Mouse (Mus musculus) gastrocnemius, adult 2 months (tissue): ENCODE results near the gene Psme1. TPM values are rescaled to one million over a fixed set of nuclear protein-coding genes. Genes with fewer than 3 reads are reported as not detected.

Source experiments
- DNase-seq: peaks from one replicate; pipeline ENCODE4 v3.0.0; 2022
- H3K27ac ChIP-seq: fragments of 200-600 bp; 2 replicates; pipeline ENCODE4 v1.8.1; 2022; ENCODE audit warnings: mild to moderate bottlenecking
- H3K4me3 ChIP-seq: fragments of 200-600 bp; 2 replicates; pipeline ENCODE4 v1.8.1; 2022; ENCODE audit warnings: mild to moderate bottlenecking, moderate library complexity
- CTCF ChIP-seq: fragments of 200-600 bp; IDR thresholded peaks from 2 replicates; pipeline ENCODE4 v1.8.1; 2022; ENCODE audit warnings: antibody characterized with exemption, mild to moderate bottlenecking, moderate library complexity
- intact Hi-C: fragments of 180-260 bp; cut with DNase I; formaldehyde crosslinking; loops from one replicate; pipeline ENCODE4 v1.15.1; 2025
- total RNA-seq, 2 experiments: library from RNA; stranded (reverse); gene quantifications; 2 replicates each; pipeline ENCODE4 v1.2.3; 2021

Gene Psme1
- total RNA-seq, 2 experiments from 2014 or later, result 53.3 to 75.5 TPM

GRCm38 (mm10) chr14:55576376-55576775 is 1.5 kb upstream of the Psme1 start:
- DNase-seq, result peak; percentile 74
- H3K4me3 ChIP-seq, result peak overlapping the region; percentile 78
- peak overlapping the region; percentile 99 for H3K27ac ChIP-seq
- TF ChIP-seq CTCF, result no peak
- intact Hi-C loops, result no loop called here

GRCm38 (mm10) chr14:55578668-55579269 is 846 bp downstream of the Psme1 start:
- DNase-seq, result peak; percentile 84
- H3K4me3 ChIP-seq, result peak overlapping the region; percentile 90
- peak overlapping the region; percentile 97 for H3K27ac ChIP-seq
- no peak for TF ChIP-seq CTCF
- intact Hi-C loops, result no loop called here

- no peak for DNase-seq
- H3K27ac ChIP-seq, result peak overlapping the region; percentile 97; the same call in 1 of the 2 replicates
- intact Hi-C loops, result no loop called here
- no peak overlapping the region for H3K4me3 ChIP-seq
- no peak for TF ChIP-seq CTCF
Observed at GRCm38 (mm10) chr14:55579511-55580496, 1.9 kb downstream of the Psme1 start.

GRCm38 (mm10) chr14:55580731-55581130 is 2.8 kb downstream of the Psme1 start:
- no peak overlapping the region for H3K4me3 ChIP-seq
- no peak for DNase-seq
- no peak overlapping the region for H3K27ac ChIP-seq
- no peak for TF ChIP-seq CTCF
- intact Hi-C loops, result no loop called here

- peak overlapping the region; percentile 16; the same call in 1 of the 2 replicates for H3K27ac ChIP-seq
- intact Hi-C loops, result no loop called here
- DNase-seq, result no peak
- H3K4me3 ChIP-seq, result no peak overlapping the region
- TF ChIP-seq CTCF, result peak; percentile 60
Observed at GRCm38 (mm10) chr14:55581981-55582681, 4.2 kb downstream of the Psme1 start.

DNA sequence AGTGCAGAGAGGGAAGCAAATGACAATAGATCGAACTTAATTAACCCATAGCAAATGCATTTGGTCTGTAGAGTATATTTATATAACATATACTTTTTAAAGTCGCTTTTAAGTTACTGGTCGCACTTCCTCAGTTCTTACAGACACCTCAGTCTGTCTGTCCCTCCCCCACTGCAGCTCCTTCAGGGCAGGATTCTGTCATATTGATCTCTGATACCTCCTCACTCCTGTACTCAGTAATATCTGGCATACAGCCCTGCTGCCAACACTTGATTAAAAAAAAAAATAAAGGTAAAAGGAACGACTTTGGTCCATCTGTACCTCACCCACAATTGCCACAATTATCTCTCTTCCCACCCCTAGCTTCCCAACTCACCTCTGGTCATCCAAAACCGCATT is 6.4 kb downstream of the Psme1 start:
- no peak for TF ChIP-seq CTCF
- no peak for DNase-seq
- H3K27ac ChIP-seq, result peak overlapping the region; percentile 90
- intact Hi-C loops, result no loop called here
- peak overlapping the region; percentile 92 for H3K4me3 ChIP-seq

DNA sequence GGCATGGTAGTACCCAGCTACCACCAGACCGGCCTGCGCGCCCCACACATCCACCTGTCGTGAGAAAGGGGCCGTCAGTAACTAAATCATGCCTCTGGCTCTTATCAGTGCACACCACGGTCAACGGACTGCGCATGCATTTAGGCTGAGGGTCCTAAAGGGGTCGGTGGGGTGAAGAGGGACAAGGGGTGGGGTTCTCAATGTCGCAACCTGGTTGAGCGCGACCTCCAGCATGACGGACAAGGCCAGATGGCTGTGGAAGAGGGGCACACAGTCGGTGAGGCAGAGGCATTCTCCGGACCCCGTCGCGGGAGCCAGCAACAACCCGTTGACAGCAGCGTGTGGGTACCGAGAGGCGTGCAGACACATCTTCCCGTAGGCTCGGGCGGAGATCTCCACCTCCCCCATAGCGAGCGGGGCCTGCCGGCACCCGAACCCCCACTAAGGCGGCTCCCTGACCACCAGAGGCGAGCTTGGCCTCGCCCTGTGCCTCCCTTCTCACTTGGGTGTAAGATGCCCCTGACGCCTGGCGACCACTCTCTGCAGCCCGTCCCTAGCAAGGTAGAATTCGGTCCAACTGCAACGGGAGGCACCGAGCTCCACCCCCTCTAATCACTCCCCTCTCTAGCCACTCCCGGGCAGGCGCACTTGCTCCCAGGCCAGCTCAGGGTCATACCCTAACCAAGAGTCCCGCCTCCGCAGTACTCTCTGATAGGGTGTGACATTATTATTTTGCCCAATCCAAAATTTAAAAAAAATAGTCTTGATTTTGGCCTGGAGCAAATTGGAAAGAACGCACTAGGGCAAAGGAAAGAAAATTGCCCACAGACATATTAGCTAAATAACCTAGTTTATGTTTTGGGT is 7.0 kb downstream of the Psme1 start, which contains the start of gene Emc9:
TSS of gene Emc9 (minus strand) at position 601 of the 864 bp plus-strand sequence.
- Histone ChIP-seq H3K27ac (peak within 1 kb of the TSS; percentile 90), H3K4me3 (peak within 1 kb of the TSS; percentile 92)
- DNase-seq, result peak; percentile 92
- intact Hi-C loops, result no loop called here
- TF ChIP-seq CTCF, result no peak

DNA sequence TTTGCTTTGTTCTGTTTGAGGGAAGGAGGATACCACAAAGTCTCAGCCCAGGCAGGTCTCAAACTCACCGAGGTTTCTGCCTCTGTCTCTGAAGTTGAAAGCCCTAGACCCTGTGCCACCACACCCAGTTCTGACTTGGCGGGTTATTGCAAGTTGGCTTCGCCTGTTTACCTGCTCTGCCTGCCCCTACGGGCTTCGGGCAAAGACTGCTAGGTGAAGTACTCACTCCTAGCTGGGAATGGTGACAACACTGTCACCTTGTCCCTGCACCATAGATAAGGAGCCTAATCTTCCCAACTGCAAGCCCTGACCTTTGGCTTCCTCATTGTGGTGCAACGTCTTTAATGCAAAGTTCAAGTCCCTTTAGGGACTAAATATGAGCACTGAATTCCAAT is 7.6 kb downstream of the Psme1 start:
- peak overlapping the region; percentile 92 for H3K4me3 ChIP-seq
- DNase-seq, result no peak
- peak overlapping the region; percentile 90 for H3K27ac ChIP-seq
- intact Hi-C loops, result no loop called here
- TF ChIP-seq CTCF, result no peak

GRCm38 (mm10) chr14:55586149-55586548 is 8.2 kb downstream of the Psme1 start:
- Histone ChIP-seq H3K27ac (peak overlapping the region; percentile 90), H3K4me3 (no peak overlapping the region)
- intact Hi-C loops, result no loop called here
- no peak for TF ChIP-seq CTCF
- no peak for DNase-seq

GRCm38 (mm10) chr14:55589271-55589670 is 11.3 kb downstream of the Psme1 start:
- DNase-seq, result no peak
- no peak overlapping the region for H3K4me3 ChIP-seq
- no peak for TF ChIP-seq CTCF
- intact Hi-C loops, result no loop called here
- no peak overlapping the region for H3K27ac ChIP-seq

- Histone ChIP-seq H3K4me3 (peak overlapping the region; percentile 74), H3K27ac (peak overlapping the region; percentile 98)
- no peak for TF ChIP-seq CTCF
- no peak for DNase-seq
- intact Hi-C loops, result no loop called here
Observed at GRCm38 (mm10) chr14:55589771-55590448, 12.0 kb downstream of the Psme1 start.
